In the genomic region with DNA sequence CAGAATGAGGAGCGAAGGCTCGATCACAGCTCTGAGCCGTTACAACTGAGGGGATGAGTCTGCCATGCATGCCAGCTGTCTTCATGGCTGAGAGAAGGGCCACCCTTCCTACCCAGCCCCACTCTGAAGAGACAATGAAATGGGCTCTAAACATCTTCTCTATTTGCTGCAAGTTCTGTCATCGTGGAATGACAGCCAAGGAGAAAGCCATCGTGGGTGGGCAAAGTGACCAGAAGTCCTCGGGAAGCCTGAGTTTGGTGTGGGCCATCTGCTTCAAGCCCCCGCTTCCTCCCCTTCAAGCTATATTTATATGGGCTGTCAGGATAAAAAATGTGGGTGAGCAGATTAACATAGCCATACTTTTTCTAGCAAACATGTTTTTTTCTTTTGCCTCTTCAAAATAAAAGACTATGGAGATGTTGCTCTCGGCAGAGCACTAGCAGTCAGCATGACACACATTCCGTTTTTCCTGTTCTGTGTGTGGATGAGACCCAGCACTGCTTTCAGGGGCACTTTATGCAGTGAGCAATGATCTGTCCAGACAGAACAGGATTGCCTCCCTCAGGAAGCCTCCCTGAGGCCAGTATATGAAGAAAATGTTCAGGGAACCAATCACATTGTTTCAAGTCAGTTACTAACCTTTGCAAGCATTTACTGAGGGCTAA, we compare ENCODE assay signal across 18 mouse cellular contexts.
DNase-seq lines count a peak whose midpoint lies in the region; ATAC-seq lines count a peak whose summit lies in the region.
"Had no signal": no experiment of that assay in that cellular context is flagged by ENCODE, and none has a peak within 500 bp of the region (broad histone marks: within the 10 kb centered on the region; RNA-seq: fewer than 3 reads in every experiment).

No protein-coding gene starts in this region.

- 62% methylated on average over 9 of the region's 9 CpGs for WGBS in kidney, embryonic 16.5 days

- H3K27me3 ChIP-seq in kidney, embryonic 16.5 days (ENCODE audit: insufficient read depth, low read length), result no peaks in the 10 kb centered on the region
- H3K27me3 ChIP-seq: heart, embryonic 15.5 days; midbrain, embryonic 15.5 days had no signal

- no peak for DNase-seq in kidney, postnatal 25 days
- peak; percentile 63 for DNase-seq in lung, postnatal 10 days
- no peak for DNase-seq in lung, adult 18-20 months
- peak; percentile 75 to 83 for DNase-seq in left cerebral cortex, postnatal 14 days (ENCODE audit: low spot score in 2 of 2)
- no peak for DNase-seq in spleen, adult 18-20 months
- DNase-seq in urinary bladder, postnatal 36 days (ENCODE audit: low spot score in 2 of 2), result no peak
- DNase-seq: B cell, adult 2 months; cerebellum, adult 11-12 months; embryo, embryonic 11 days; gastrocnemius, postnatal 14 days; liver, postnatal 0 days had no signal

- ATAC-seq in kidney, embryonic 16.5 days (ENCODE audit: low FRiP score, low TSS enrichment), result 0 out of 2 replicates have a peak, but pooled peaks have one; percentile 61
- ATAC-seq in activated CD4-positive, CD25-positive, alpha-beta regulatory T cell, adult 4 months, result no peak
- ATAC-seq: liver, postnatal 0 days; midbrain, embryonic 15.5 days had no signal

- no peaks in the 10 kb centered on the region for H3K9me3 ChIP-seq in kidney, embryonic 16.5 days (ENCODE audit: low read length)
- H3K9me3 ChIP-seq: heart, embryonic 15.5 days; midbrain, embryonic 15.5 days had no signal

- no peak overlapping the region for H3K4me3 ChIP-seq in kidney, embryonic 16.5 days (ENCODE audit: low read length)
- H3K4me3 ChIP-seq: erythroblast, embryonic 14.5 days; heart, embryonic 15.5 days; midbrain, embryonic 15.5 days had no signal

- H3K36me3 ChIP-seq in kidney, embryonic 16.5 days (ENCODE audit: insufficient read depth, low read length), result no peaks in the 10 kb centered on the region
- H3K36me3 ChIP-seq: G1E; heart, embryonic 15.5 days; midbrain, embryonic 15.5 days had no signal

- no peak overlapping the region for H3K27ac ChIP-seq in kidney, embryonic 16.5 days (ENCODE audit: low read length)
- H3K27ac ChIP-seq: heart, embryonic 15.5 days; hindbrain, embryonic 14.5 days; midbrain, embryonic 15.5 days had no signal

- H3K4me1 ChIP-seq in kidney, embryonic 16.5 days (ENCODE audit: insufficient read depth, low read length), result peaks cover 4% of the 10 kb centered on the region; the same call in 1 of the 2 replicates
- H3K4me1 ChIP-seq: heart, embryonic 15.5 days; midbrain, embryonic 15.5 days had no signal

- no peak overlapping the region for H3K9ac ChIP-seq in kidney, embryonic 16.5 days (replicated peaks; ENCODE audit: low read length)
- H3K9ac ChIP-seq: heart, embryonic 15.5 days; hindbrain, embryonic 14.5 days; liver, postnatal 0 days; midbrain, embryonic 15.5 days had no signal

- H3K4me2 ChIP-seq in kidney, embryonic 16.5 days (replicated peaks; ENCODE audit: low read depth, low read length), result no peak overlapping the region
- H3K4me2 ChIP-seq: heart, embryonic 15.5 days; hindbrain, embryonic 14.5 days; midbrain, embryonic 15.5 days had no signal

- intact Hi-C loops in left cerebral cortex, postnatal 14 days (cut with DNase I), result no loop called here

Comparison
In these comparisons a context has a peak if more than half of its experiments do, and no peak if none do; other contexts are left out.
1. DNase-seq: peak in lung, postnatal 10 days (single experiment) and left cerebral cortex, postnatal 14 days (2 of 2); none in kidney, postnatal 25 days (0 of 2), lung, adult 18-20 months (0 of 2), spleen, adult 18-20 months (0 of 2) and urinary bladder, postnatal 36 days (0 of 2).